Mouse (Mus musculus) kidney, postnatal 36 days (tissue): ENCODE data around the gene Hcfc1.

Experiments
- DNase-seq, 2 experiments: peaks; one replicate each; pipeline ENCODE4 v3.0.0; 2021 to 2022; ENCODE audit warnings: mixed read lengths in 2 of 2

Gene Hcfc1

GRCm38 (mm10) chrX:73931871-73932270, 34.3 kb downstream of the Hcfc1 start:
- DNase-seq = no peak

- peak; percentile 86 to 88 for DNase-seq
Observed at GRCm38 (mm10) chrX:73930402-73931062, 35.6 kb downstream of the Hcfc1 start, which contains the start of gene Renbp. TSS of gene Renbp (minus strand) at chrX:73930850.

DNA sequence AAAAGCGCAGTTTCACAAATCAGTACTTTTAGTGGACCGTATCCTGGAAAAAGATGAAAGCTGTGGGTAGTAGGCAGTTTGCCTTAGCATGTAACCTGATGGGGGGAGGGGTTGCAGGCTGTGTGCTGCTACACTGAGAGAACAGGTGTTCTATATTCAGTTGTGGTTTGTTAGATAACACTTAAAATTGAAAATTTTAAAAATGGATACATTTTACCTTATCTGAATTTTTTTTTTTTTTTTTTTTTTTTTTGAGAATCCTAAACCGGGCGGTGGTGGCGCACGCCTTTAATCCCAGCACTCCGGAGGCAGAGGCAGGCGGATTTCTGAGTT, 43.6 kb downstream of the Hcfc1 start:
- no peak for DNase-seq

DNA sequence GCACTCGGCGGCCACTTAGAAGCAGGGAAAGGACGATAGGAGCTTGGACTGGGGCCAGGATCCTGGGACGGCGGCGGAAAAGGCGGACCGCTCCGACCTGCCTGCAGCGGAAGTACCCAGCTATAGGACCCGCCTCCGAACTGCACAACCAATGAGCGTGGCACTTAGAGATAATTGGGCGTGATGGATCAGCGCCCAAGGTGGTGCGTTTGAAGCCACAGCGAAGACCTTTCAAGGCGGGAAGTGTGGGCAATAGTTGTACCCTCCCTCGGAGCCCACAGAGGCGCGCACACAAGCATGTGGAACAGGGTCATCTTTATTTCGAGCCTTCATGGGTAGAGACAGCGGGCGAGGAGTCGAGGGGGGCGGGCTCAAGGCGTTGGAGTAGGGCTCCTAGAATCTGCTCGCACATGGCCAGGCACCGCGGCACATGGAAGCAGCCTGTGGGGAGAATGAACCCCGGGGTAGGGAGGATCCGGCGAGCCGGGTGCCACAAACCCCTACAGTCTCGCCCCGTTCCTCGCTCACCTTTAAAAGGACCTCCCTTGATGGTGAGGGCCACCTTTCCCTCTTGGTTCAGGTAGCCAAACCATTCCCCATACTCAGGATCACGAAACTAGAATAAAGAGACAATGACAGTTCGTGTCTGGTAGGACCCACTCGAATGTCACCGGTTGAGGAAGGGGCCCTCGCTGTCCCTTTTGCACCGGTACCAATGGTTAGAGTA, 44.2 kb downstream of the Hcfc1 start, which contains the start of the genes Arhgap4 and Naa10:
Gene Arhgap4 (minus strand): TSS at position 48 of the 727 bp plus-strand sequence.
Gene Naa10 (minus strand): TSS at position 122 of the 727 bp plus-strand sequence.
- peak; percentile 90 to 94 for DNase-seq

- no peak for DNase-seq
Observed at GRCm38 (mm10) chrX:73921285-73921822, 44.8 kb downstream of the Hcfc1 start.

DNA sequence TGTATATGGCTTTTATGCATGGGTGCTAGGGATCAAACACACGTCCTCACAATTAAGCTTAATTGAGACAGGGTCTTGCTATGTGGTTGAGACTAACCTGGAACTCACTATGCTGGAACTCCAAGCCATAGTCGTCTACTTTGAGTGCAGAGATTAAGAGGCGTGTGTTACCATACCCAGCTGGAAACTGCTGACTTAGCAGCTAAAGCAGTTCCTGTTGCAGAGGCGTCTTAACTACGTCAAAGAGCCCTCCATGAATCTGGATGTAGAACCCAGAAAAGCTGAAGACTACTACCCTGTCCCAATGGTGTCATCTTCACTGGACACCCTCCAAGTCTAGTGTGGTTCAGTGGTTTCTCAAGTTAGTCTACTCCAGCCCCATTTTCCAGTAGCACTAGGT, 47.5 kb downstream of the Hcfc1 start:
- no peak for DNase-seq

GRCm38 (mm10) chrX:73916945-73917344, 49.2 kb downstream of the Hcfc1 start:
- DNase-seq = no peak

GRCm38 (mm10) chrX:73914827-73915703, 51.1 kb downstream of the Hcfc1 start:
- DNase-seq = peak; percentile 93 to 96

DNA sequence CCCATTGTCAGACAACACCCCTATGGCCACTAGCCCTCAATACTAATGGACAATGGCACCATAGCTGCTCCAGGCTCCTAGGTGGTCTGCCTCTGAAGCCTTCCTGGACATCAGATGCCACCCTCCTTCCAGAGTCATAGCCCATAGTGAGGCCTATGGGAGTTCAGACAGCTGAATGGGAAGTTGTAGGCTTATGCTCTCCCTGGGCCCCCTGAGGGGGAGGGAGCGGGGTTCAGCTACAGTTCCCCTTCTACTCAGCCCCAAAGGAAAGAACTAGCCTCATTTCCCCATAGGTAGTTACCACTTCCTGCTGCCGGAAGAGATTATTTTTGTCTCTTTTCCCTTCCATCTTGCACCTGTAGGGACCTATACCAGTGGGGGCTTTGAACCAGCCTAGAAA, 54.6 kb downstream of the Hcfc1 start:
- peak in 1 of 2 experiments; percentile 9 for DNase-seq

DNA sequence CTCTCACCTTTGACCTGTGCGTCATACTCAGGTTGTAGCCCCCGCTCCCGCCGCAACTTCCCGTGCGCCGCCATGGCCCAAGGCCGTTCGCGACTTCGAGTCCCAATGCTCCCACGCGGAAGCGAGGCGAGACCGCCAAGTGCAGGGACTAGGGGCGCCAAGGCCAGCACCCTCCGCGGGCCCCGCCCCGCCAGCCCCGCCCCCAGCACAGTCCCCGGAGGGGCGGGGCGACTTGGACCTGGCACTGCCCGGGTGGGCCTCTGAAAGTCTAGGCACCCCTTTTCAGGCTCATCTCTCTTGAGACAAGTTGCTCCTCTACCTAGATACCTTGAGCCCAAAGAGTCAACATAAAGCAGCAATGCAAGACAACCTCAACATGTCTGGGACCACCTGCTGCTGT, 55.0 kb downstream of the Hcfc1 start:
- peak in 1 of 2 experiments; percentile 30 for DNase-seq

DNA sequence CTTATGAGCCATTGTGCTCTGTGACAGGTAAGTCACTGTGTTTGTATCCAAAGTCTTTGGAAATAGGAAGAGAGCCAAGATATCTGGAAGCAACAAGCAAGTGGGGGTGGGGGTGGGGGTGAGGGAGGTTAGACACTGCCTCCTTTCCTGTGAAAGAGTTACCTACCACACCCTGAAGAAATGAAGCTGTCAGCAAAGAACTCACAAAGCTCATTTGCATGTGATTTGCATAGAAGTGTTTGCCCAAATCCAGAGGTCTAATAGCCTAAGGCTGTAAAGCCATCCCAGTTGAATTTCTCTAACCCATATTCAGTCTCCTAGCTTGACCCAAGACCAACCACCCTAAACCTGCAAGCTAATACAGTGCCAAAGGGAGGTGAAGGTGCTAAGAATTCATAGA, 55.7 kb downstream of the Hcfc1 start:
- DNase-seq = no peak

GRCm38 (mm10) chrX:73910049-73910448, 56.1 kb downstream of the Hcfc1 start:
- DNase-seq = no peak

- DNase-seq = no peak
Observed at GRCm38 (mm10) chrX:73897959-73898358, 68.2 kb downstream of the Hcfc1 start.

GRCm38 (mm10) chrX:73895719-73896118, 70.4 kb downstream of the Hcfc1 start, which contains the start of gene L1cam:
TSS of gene L1cam (minus strand) at chrX:73896105.
- DNase-seq = peak; percentile 58 to 79

DNA sequence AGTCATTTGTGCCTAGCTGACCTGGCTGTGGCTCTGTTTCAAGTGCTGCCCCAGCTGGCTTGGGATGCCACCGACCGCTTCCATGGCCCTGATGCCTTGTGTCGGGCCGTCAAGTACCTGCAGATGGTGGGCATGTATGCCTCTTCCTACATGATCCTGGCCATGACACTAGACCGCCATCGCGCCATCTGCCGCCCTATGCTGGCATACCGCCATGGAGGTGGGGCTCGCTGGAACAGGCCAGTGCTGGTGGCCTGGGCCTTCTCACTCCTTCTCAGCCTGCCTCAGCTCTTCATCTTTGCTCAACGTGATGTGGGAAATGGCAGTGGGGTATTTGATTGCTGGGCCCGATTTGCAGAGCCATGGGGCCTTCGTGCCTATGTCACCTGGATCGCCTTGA, 73.3 kb downstream of the Hcfc1 start:
- DNase-seq = peak in 1 of 2 experiments; percentile 7
